Mouse (Mus musculus) cerebellum, adult 2 months (tissue): Measurements from ENCODE around the gene Hoxb5. TPM values are rescaled to one million over a fixed set of nuclear protein-coding genes. Genes with fewer than 3 reads are reported as not detected.

Experiments used
- DNase-seq, 2 experiments: peaks; one replicate each; pipeline ENCODE4 v3.0.0; 2021
- H3K27ac ChIP-seq: fragments of 200-500 bp; 2 replicates; pipeline ENCODE4 v1.5.1; 2012; ENCODE audit warnings: low read length, control low read depth, inconsistent platforms; ENCODE audit not compliant: insufficient read depth
- H3K27me3 ChIP-seq: fragments of 200-500 bp; 2 replicates; pipeline ENCODE4 v1.6.1; 2012; ENCODE audit warnings: inconsistent platforms, mild to moderate bottlenecking, low read length, moderate library complexity; ENCODE audit not compliant: control insufficient read depth, insufficient read depth
- H3K4me1 ChIP-seq: fragments of 200-500 bp; 2 replicates; pipeline ENCODE4 v1.6.1; 2011; ENCODE audit warnings: low read length; ENCODE audit not compliant: control insufficient read depth, insufficient read depth
- H3K4me3 ChIP-seq: fragments of 200-500 bp; replicated peaks from 2 replicates; pipeline ENCODE3; 2011; ENCODE audit warnings: mild to moderate bottlenecking, low read depth, low read length, control low read depth; ENCODE audit not compliant: insufficient read depth
- CTCF ChIP-seq: fragments of 200-500 bp; IDR thresholded peaks from 2 replicates; pipeline ENCODE4 v1.5.1; 2011; ENCODE audit warnings: low read depth, mild to moderate bottlenecking, control low read depth, low read length, moderate library complexity, borderline replicate concordance; ENCODE audit not compliant: insufficient read depth
- POLR2A ChIP-seq: fragments of 200-500 bp; IDR thresholded peaks from 2 replicates; pipeline ENCODE4 v1.6.1; 2011; ENCODE audit warnings: low read length, control low read depth, borderline replicate concordance; ENCODE audit not compliant: insufficient read depth
- WGBS: fragments of 180-500 bp; shearing (Covaris S2); methylation state at CpG from one replicate; pipeline ENCODE4 v1.1.7; 2018; 5-methylcytosine and 5-hydroxymethylcytosine counted together
- polyA plus RNA-seq: library from polyadenylated mRNA; depleted of rRNA; stranded (reverse); fragments of >200 nt; gene quantifications from 2 replicates; pipeline ENCODE4 v1.2.3, GENCODE M21; 2012

Gene Hoxb5
- polyA plus RNA-seq, 1 experiment, result 6.8 TPM

DNA sequence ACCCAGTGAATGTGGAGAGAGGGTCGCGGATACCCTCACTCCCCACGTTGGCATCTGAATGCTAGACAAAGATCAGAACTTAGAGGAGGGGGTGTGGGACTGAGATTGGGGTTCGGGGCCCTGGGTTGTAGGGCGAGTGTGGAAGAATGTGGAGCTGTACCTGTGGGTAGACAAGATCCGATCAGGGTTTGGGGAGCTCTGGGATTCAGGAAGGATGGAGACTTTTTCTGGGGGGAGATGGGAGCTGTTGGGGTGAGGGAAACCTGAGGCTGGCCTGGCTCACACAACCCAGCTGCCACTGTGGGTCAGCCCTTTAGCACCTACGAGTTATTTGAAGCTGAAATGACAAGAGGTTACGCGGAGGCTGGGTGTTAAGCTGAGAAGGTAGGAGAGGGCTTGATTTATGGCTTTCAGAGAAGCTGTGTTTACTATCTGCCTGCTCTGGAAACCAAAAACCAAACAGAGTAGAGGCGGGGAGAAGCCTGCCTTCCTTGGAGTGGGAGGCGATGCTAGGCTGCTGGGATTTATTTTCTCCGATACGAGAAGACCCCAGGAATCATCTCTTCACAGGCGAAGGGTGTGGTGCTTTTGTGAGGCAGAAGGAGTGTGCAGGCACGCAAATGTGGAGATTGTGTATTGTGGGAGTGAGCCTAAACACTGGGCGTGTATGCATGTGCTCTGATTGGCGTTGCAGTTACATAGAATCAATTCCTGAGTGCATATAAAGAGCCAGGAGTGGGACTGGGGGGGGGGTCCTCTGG is 30.3 kb downstream of the Hoxb5 start:
- no peak for DNase-seq
- H3K27me3 ChIP-seq, result peaks cover 5% of the 10 kb centered on the region; the same call in 1 of the 2 replicates
- no peak for TF ChIP-seq CTCF
- no peak for TF ChIP-seq POLR2A
- no peak overlapping the region for H3K27ac ChIP-seq
- H3K4me3 ChIP-seq, result no peak overlapping the region
- H3K4me1 ChIP-seq, result no peaks in the 10 kb centered on the region
- WGBS, result 4% methylated on average over 17 of the region's 17 CpGs

DNA sequence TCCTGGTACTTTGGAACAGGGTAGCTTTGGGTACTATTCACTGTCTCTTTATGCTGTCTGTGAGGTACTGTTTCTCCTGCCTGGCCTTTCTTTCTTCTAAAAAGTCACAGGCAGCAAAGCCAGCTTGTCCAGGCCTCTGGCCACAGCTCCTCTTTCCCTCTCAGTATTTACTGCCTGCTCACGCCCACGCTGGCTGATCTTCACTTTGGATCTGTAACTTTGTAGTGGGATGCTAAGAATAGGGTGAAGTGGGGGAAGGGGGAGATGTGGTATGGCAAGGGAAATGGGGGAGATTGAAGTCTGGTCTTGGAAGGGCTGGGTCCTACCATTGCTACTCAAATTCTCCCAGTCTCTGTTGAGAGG is 30.8 kb downstream of the Hoxb5 start:
- H3K4me3 ChIP-seq, result no peak overlapping the region
- TF ChIP-seq POLR2A, result no peak
- no peak for TF ChIP-seq CTCF
- H3K27ac ChIP-seq, result no peak overlapping the region
- 8% methylated on average over 2 of the region's 2 CpGs for WGBS
- peaks cover 5% of the 10 kb centered on the region; the same call in 1 of the 2 replicates for H3K27me3 ChIP-seq
- DNase-seq, result no peak
- no peaks in the 10 kb centered on the region for H3K4me1 ChIP-seq

DNA sequence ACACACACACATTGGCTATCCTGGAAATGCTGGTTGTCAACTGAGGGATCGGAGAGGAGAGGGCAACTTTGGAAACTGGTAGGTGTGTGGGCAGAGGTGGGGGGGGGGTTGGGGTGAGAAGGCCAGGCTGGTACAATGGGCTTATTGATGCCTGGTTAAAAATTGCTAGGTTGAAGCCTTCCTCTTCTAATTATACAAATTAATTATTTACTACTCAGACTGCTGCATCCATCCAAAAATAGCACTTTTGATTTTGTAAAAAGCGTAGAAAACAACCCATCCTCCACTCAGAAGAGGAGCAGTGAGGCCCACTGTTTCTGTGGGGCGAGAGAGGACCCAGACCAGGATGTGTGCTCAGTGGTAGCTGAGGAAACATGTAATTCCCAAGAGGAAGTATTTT is 31.9 kb downstream of the Hoxb5 start:
- Histone ChIP-seq H3K4me1 (no peaks in the 10 kb centered on the region), H3K27ac (no peak overlapping the region), H3K27me3 (peaks cover 5% of the 10 kb centered on the region; the same call in 1 of the 2 replicates), H3K4me3 (no peak overlapping the region)
- TF ChIP-seq CTCF, result no peak
- WGBS, result 26% methylated on average over 3 of the region's 3 CpGs
- no peak for DNase-seq

GRCm38 (mm10) chr11:96336597-96336996 is 33.5 kb downstream of the Hoxb5 start:
- TF ChIP-seq POLR2A, result no peak
- no peak for TF ChIP-seq CTCF
- no peak overlapping the region for H3K27ac ChIP-seq
- H3K4me3 ChIP-seq, result no peak overlapping the region
- no peak for DNase-seq
- H3K4me1 ChIP-seq, result no peaks in the 10 kb centered on the region
- WGBS, result 4% methylated on average over 2 of the region's 2 CpGs
- peaks cover 8% of the 10 kb centered on the region; the same call in 1 of the 2 replicates for H3K27me3 ChIP-seq

DNA sequence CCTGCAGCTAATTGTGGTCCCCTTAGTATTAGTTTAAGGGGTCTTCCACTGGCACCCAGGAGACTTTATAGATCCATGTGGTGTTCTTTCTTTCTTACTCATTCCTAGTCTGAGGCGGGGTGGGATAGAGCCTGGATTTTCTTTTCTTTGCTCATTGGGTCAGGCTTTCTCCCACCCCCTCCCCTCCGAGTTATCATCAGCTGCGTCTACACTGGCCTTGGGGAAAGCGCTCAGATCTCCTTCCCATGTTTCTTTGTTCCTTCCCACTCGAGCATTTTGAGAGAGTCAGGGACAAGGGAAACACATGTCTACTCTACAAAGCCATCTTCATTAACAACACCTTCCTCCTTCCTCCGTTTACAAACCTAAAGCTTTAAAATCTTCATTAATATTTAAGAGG is 33.9 kb downstream of the Hoxb5 start:
- H3K4me1 ChIP-seq, result no peaks in the 10 kb centered on the region

DNA sequence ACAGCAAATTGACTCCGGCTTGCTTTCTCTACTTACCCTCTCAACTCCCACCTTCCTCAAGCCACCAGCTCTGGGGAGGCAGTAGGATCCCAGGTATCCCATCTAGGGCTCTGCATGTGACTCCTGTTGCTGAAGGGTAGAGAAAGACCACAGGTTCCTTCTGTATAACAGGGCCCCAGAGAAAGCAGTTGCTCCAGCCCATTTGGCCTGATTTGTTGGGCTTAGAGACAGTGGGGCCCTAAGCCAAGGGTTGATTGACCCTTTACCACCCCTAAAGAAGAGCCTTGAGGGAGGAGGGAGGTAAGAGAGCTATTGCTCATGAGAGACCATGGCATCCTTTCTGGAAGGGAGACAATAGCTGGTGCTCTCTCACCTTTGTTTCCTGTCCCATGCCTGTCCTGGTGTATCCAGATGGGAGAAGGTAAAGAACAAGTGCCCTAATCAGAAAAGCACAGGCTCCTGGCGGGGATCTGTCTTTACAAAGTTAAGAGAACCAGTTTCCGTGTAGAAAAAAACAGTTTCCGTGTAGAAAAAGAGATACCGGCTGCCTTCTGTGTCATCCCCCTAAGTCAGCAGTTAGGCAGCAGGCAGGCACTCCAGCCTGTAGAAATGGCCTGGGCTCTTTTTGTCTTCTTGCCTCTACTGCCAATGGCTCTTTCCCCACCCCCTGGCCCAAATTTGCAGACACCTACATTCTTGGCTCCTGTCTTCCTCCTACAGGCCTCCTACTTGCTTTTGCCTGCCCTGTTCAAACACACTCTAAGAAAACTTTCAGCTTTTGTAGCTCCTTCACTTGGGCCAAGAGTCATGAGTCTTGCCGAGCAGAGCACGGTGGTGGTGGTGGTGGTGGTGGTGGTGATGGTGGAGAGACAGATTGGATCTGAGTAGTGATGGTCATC is 36.1 kb downstream of the Hoxb5 start:
- DNase-seq, result no peak
- no peaks in the 10 kb centered on the region for H3K4me1 ChIP-seq
- H3K27me3 ChIP-seq, result peaks cover 4% of the 10 kb centered on the region; the same call in 1 of the 2 replicates
- H3K27ac ChIP-seq, result no peak overlapping the region
- TF ChIP-seq POLR2A (no peak), CTCF (no peak)
- H3K4me3 ChIP-seq, result no peak overlapping the region
- 13% methylated on average over 7 of the region's 7 CpGs for WGBS

More for the DNA sequence above, 33.9 kb downstream of the Hoxb5 start:
- no peak for DNase-seq
- Histone ChIP-seq H3K27me3 (peaks cover 9% of the 10 kb centered on the region; the same call in 1 of the 2 replicates), H3K4me3 (no peak overlapping the region), H3K27ac (no peak overlapping the region)
- TF ChIP-seq CTCF (no peak), POLR2A (no peak)
- 4% methylated on average over 6 of the region's 6 CpGs for WGBS

DNA sequence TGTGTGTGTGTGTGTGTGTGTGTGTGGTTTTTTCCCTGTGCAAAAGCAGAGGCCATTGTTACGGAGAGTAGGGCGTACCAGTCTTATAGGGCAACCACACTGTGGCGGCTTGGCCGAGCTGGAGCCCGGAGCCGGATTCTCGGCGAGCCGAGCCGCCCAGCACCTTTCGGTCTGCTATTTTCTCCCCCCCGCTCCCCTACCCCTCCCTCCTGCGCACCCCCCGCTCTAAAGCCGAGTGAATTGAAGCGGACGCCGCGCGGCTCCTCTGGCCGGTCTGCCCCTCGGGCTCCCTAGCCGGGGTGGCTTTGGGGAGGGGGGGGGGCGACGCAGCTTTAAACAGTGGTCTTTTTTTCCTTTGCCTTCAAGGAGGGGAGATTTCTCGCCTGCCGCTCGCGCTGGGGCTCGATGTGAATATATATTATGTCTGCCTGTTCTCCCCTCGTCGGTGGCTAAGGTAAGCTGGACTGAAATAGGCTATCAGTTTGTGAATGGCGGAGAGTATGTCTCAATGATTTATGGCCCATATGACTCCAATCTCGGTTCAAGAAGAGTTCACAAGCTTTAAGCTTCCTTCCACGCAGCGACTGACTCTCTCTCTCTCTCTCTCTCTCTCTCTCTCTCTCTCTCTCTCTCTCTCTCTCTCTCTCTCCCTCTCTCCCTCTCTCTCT is 37.7 kb downstream of the Hoxb5 start:
- Histone ChIP-seq H3K4me3 (no peak overlapping the region), H3K27me3 (peaks cover 8% of the 10 kb centered on the region; the same call in 1 of the 2 replicates), H3K4me1 (no peaks in the 10 kb centered on the region), H3K27ac (no peak overlapping the region)
- WGBS, result 3% methylated on average over 36 of the region's 36 CpGs
- no peak for TF ChIP-seq CTCF
- TF ChIP-seq POLR2A, result no peak
- no peak for DNase-seq
